Mouse (Mus musculus): Measurements from ENCODE around the gene Cacnb3.

- TF ChIP-seq EP300 (optimal IDR thresholded peaks at IDR 0.05): no peak
- no peak for TF ChIP-seq CTCF (IDR thresholded peaks at IDR 0.05; ENCODE audit: low read depth)
Observed at GRCm38 (mm10) chr15:98608058-98608783, 22.4 kb upstream of the Cacnb3 start.
